Comparison of ENCODE assay signal across 40 mouse cellular contexts in genomic region chr19:34008002-34008401, GRCm38 (mm10). TPM values are rescaled to one million over a fixed set of nuclear protein-coding genes. Genes with fewer than 3 reads are reported as not detected.
"Had no signal": no experiment of that assay in that cellular context is flagged by ENCODE, and none has a peak within 500 bp of the region (broad histone marks: within the 10 kb centered on the region; RNA-seq: fewer than 3 reads in every experiment).

Gene Lipk (plus strand): TSS chr19:34008290.

- H3K4me1 ChIP-seq: heart, embryonic 13.5 days; heart, embryonic 15.5 days; hindbrain, embryonic 10.5 days; hindbrain, embryonic 12.5 days; intestine, embryonic 15.5 days; kidney, embryonic 15.5 days; limb, embryonic 12.5 days; limb, embryonic 15.5 days; liver, embryonic 12.5 days had no signal

- H3K4me3 ChIP-seq: gastrocnemius, adult 2 months; heart, adult 2 months; heart, embryonic 13.5 days; heart, embryonic 15.5 days; hindbrain, embryonic 10.5 days; hindbrain, embryonic 12.5 days; intestine, embryonic 15.5 days; kidney, embryonic 15.5 days; limb, embryonic 12.5 days; limb, embryonic 15.5 days; liver, embryonic 12.5 days had no signal

- H3K4me2 ChIP-seq: heart, embryonic 11.5 days; heart, embryonic 13.5 days; heart, embryonic 15.5 days; hindbrain, embryonic 12.5 days; hindbrain, embryonic 14.5 days; intestine, embryonic 15.5 days; kidney, embryonic 15.5 days; limb, embryonic 12.5 days; limb, embryonic 15.5 days; liver, embryonic 12.5 days had no signal

- H3K27me3 ChIP-seq: heart, embryonic 13.5 days; heart, embryonic 15.5 days; hindbrain, embryonic 12.5 days; intestine, embryonic 15.5 days; kidney, embryonic 15.5 days; limb, embryonic 12.5 days; limb, embryonic 15.5 days; liver, embryonic 12.5 days had no signal

- DNase-seq: gastrocnemius, adult 2 months; gastrocnemius, postnatal 10 days; gastrocnemius, postnatal 25 days; heart, adult 11 months; heart, adult 2 months; heart, postnatal 4 days; kidney, adult 18-20 months; kidney, adult 8-10 months; kidney, postnatal 14 days; kidney, postnatal 36 days; layer of hippocampus, adult 9-11 months; layer of hippocampus, postnatal 36 days; left cerebral cortex, postnatal 4 days had no signal

- H3K27ac ChIP-seq: gastrocnemius, adult 2 months; heart, adult 2 months; heart, embryonic 13.5 days; heart, embryonic 15.5 days; hindbrain, embryonic 10.5 days; hindbrain, embryonic 12.5 days; hindbrain, embryonic 14.5 days; intestine, embryonic 15.5 days; kidney, embryonic 15.5 days; kidney, postnatal 0 days; limb, embryonic 12.5 days; limb, embryonic 15.5 days; liver, embryonic 12.5 days; liver, embryonic 14.5 days had no signal

- H3K9me3 ChIP-seq: heart, embryonic 13.5 days; heart, embryonic 15.5 days; hindbrain, embryonic 10.5 days; hindbrain, embryonic 12.5 days; intestine, embryonic 15.5 days; kidney, embryonic 15.5 days; limb, embryonic 12.5 days; limb, embryonic 15.5 days; liver, embryonic 12.5 days had no signal

- H3K36me3 ChIP-seq: heart, embryonic 13.5 days; heart, embryonic 15.5 days; hindbrain, embryonic 10.5 days; hindbrain, embryonic 12.5 days; intestine, embryonic 15.5 days; kidney, embryonic 15.5 days; limb, embryonic 12.5 days; limb, embryonic 15.5 days; liver, embryonic 12.5 days had no signal

- ATAC-seq: hindbrain, embryonic 16.5 days; inflammation-experienced regulatory T-cells, adult 6 months; intestine, embryonic 15.5 days; intestine, postnatal 0 days; liver, embryonic 12.5 days had no signal

- H3K9ac ChIP-seq: heart, embryonic 13.5 days; heart, embryonic 15.5 days; hindbrain, embryonic 12.5 days; hindbrain, embryonic 14.5 days; intestine, embryonic 15.5 days; kidney, embryonic 15.5 days; limb, embryonic 12.5 days; limb, embryonic 15.5 days; liver, embryonic 12.5 days; liver, embryonic 14.5 days had no signal

RNA-seq across cellular contexts. Expression of gene Lipk, which starts in this region (rescaled TPM):
- total RNA-seq: gastrocnemius, adult 2 months; gastrocnemius, postnatal 10 days; gastrocnemius, postnatal 25 days; gastrocnemius, postnatal 4 days; heart, adult 2 months; heart, postnatal 25 days; heart, postnatal 4 days; layer of hippocampus, adult 18-20 months; layer of hippocampus, adult 8-10 months; layer of hippocampus, postnatal 14 days; layer of hippocampus, postnatal 36 days; left cerebral cortex, adult 18-20 months; left cerebral cortex, adult 8-10 months; left cerebral cortex, postnatal 25 days; left cerebral cortex, postnatal 4 days; liver, adult 2 months had no signal
- polyA plus RNA-seq: heart, adult 2 months; heart, embryonic 11.5 days; heart, embryonic 13.5 days; heart, embryonic 15.5 days; heart, postnatal 0 days; hindbrain, embryonic 10.5 days; hindbrain, embryonic 12.5 days; hindbrain, embryonic 14.5 days; hindbrain, embryonic 16.5 days; inflammation-experienced regulatory T-cells, adult 6 months; intestine, embryonic 15.5 days; kidney, embryonic 15.5 days; kidney, postnatal 0 days; limb, embryonic 12.5 days; liver, adult 2 months; liver, embryonic 12.5 days; liver, embryonic 14.5 days; liver, embryonic 16.5 days had no signal
